Mouse (Mus musculus): ENCODE data around the gene Cap2. TPM values are rescaled to one million over a fixed set of nuclear protein-coding genes. Genes with fewer than 3 reads are reported as not detected.

The Cap2 gene
- polyA plus RNA-seq, 1 experiment, result not detected

GRCm38 (mm10) chr13:46522798-46523197, 21.1 kb downstream of the Cap2 start:
- no peak for TF ChIP-seq GATA1 (IDR thresholded peaks at IDR 0.05; ENCODE audit: low read length)
- TF ChIP-seq TAL1 (IDR thresholded peaks at IDR 0.05; ENCODE audit: low read length), result no peak
- Histone ChIP-seq H3K36me3 (ENCODE audit: control insufficient read depth) (no peaks in the 10 kb centered on the region), H3K9me3 (ENCODE audit: control insufficient read depth, low read length) (no peaks in the 10 kb centered on the region), H3K27me3 (ENCODE audit: control insufficient read depth) (no peaks in the 10 kb centered on the region), H3K4me1 (ENCODE audit: control insufficient read depth) (no peaks in the 10 kb centered on the region), H3K4me3 (replicated peaks) (no peak overlapping the region)

- no peaks in the 10 kb centered on the region for H3K9me3 ChIP-seq (ENCODE audit: control insufficient read depth, low read length)
- no peaks in the 10 kb centered on the region for H3K36me3 ChIP-seq (ENCODE audit: control insufficient read depth)
- no peaks in the 10 kb centered on the region for H3K4me1 ChIP-seq (ENCODE audit: control insufficient read depth)
- TF ChIP-seq TAL1 (IDR thresholded peaks at IDR 0.05; ENCODE audit: low read length) (no peak), GATA1 (IDR thresholded peaks at IDR 0.05; ENCODE audit: low read length) (no peak)
- no peaks in the 10 kb centered on the region for H3K27me3 ChIP-seq (ENCODE audit: control insufficient read depth)
- H3K4me3 ChIP-seq (replicated peaks), result no peak overlapping the region
Observed at GRCm38 (mm10) chr13:46523235-46523634, 21.6 kb downstream of the Cap2 start.

- no peaks in the 10 kb centered on the region for H3K36me3 ChIP-seq (ENCODE audit: control insufficient read depth)
- H3K27me3 ChIP-seq (ENCODE audit: control insufficient read depth), result no peaks in the 10 kb centered on the region
- H3K4me1 ChIP-seq (ENCODE audit: control insufficient read depth), result no peaks in the 10 kb centered on the region
- TF ChIP-seq TAL1 (IDR thresholded peaks at IDR 0.05; ENCODE audit: low read length) (no peak), GATA1 (IDR thresholded peaks at IDR 0.05; ENCODE audit: low read length) (no peak)
- H3K9me3 ChIP-seq (ENCODE audit: control insufficient read depth, low read length), result no peaks in the 10 kb centered on the region
- no peak overlapping the region for H3K4me3 ChIP-seq (replicated peaks)
Observed at GRCm38 (mm10) chr13:46523712-46524111, 22.1 kb downstream of the Cap2 start.

- no peak for TF ChIP-seq GATA1 (IDR thresholded peaks at IDR 0.05; ENCODE audit: low read length)
- no peak for TF ChIP-seq TAL1 (IDR thresholded peaks at IDR 0.05; ENCODE audit: low read length)
- H3K36me3 ChIP-seq (ENCODE audit: control insufficient read depth), result no peaks in the 10 kb centered on the region
- H3K4me3 ChIP-seq (replicated peaks), result no peak overlapping the region
- H3K4me1 ChIP-seq (ENCODE audit: control insufficient read depth), result no peaks in the 10 kb centered on the region
- H3K27me3 ChIP-seq (ENCODE audit: control insufficient read depth), result no peaks in the 10 kb centered on the region
- no peaks in the 10 kb centered on the region for H3K9me3 ChIP-seq (ENCODE audit: control insufficient read depth, low read length)
Observed at GRCm38 (mm10) chr13:46525295-46526255, 23.9 kb downstream of the Cap2 start.

GRCm38 (mm10) chr13:46526645-46527044, 25.0 kb downstream of the Cap2 start:
- H3K36me3 ChIP-seq (ENCODE audit: control insufficient read depth), result no peaks in the 10 kb centered on the region
- no peaks in the 10 kb centered on the region for H3K9me3 ChIP-seq (ENCODE audit: control insufficient read depth, low read length)
- no peak for TF ChIP-seq TAL1 (IDR thresholded peaks at IDR 0.05; ENCODE audit: low read length)
- TF ChIP-seq GATA1 (IDR thresholded peaks at IDR 0.05; ENCODE audit: low read length), result no peak
- no peaks in the 10 kb centered on the region for H3K27me3 ChIP-seq (ENCODE audit: control insufficient read depth)
- H3K4me3 ChIP-seq (replicated peaks), result no peak overlapping the region
- no peaks in the 10 kb centered on the region for H3K4me1 ChIP-seq (ENCODE audit: control insufficient read depth)

- Histone ChIP-seq H3K9me3 (ENCODE audit: control insufficient read depth, low read length) (no peaks in the 10 kb centered on the region), H3K4me3 (replicated peaks) (no peak overlapping the region), H3K4me1 (ENCODE audit: control insufficient read depth) (no peaks in the 10 kb centered on the region), H3K27me3 (ENCODE audit: control insufficient read depth) (no peaks in the 10 kb centered on the region), H3K36me3 (ENCODE audit: control insufficient read depth) (no peaks in the 10 kb centered on the region)
- no peak for TF ChIP-seq GATA1 (IDR thresholded peaks at IDR 0.05; ENCODE audit: low read length)
- TF ChIP-seq TAL1 (IDR thresholded peaks at IDR 0.05; ENCODE audit: low read length), result no peak
Observed at GRCm38 (mm10) chr13:46527340-46527739, 25.7 kb downstream of the Cap2 start.

- no peaks in the 10 kb centered on the region for H3K9me3 ChIP-seq (ENCODE audit: control insufficient read depth, low read length)
- no peak for TF ChIP-seq TAL1 (IDR thresholded peaks at IDR 0.05; ENCODE audit: low read length)
- no peak for TF ChIP-seq GATA1 (IDR thresholded peaks at IDR 0.05; ENCODE audit: low read length)
- H3K27me3 ChIP-seq (ENCODE audit: control insufficient read depth), result no peaks in the 10 kb centered on the region
- no peaks in the 10 kb centered on the region for H3K4me1 ChIP-seq (ENCODE audit: control insufficient read depth)
- H3K4me3 ChIP-seq (replicated peaks), result no peak overlapping the region
- H3K36me3 ChIP-seq (ENCODE audit: control insufficient read depth), result no peaks in the 10 kb centered on the region
Observed at GRCm38 (mm10) chr13:46529037-46529436, 27.4 kb downstream of the Cap2 start.

- Histone ChIP-seq H3K4me3 (replicated peaks) (no peak overlapping the region), H3K36me3 (ENCODE audit: control insufficient read depth) (no peaks in the 10 kb centered on the region), H3K4me1 (ENCODE audit: control insufficient read depth) (no peaks in the 10 kb centered on the region), H3K27me3 (ENCODE audit: control insufficient read depth) (no peaks in the 10 kb centered on the region), H3K9me3 (ENCODE audit: control insufficient read depth, low read length) (no peaks in the 10 kb centered on the region)
- TF ChIP-seq GATA1 (IDR thresholded peaks at IDR 0.05; ENCODE audit: low read length) (no peak), TAL1 (IDR thresholded peaks at IDR 0.05; ENCODE audit: low read length) (no peak)
Observed at GRCm38 (mm10) chr13:46530546-46530945, 28.9 kb downstream of the Cap2 start.

GRCm38 (mm10) chr13:46531676-46532075, 30.0 kb downstream of the Cap2 start:
- H3K4me1 ChIP-seq (ENCODE audit: control insufficient read depth), result no peaks in the 10 kb centered on the region
- H3K27me3 ChIP-seq (ENCODE audit: control insufficient read depth), result no peaks in the 10 kb centered on the region
- TF ChIP-seq TAL1 (IDR thresholded peaks at IDR 0.05; ENCODE audit: low read length), result no peak
- TF ChIP-seq GATA1 (IDR thresholded peaks at IDR 0.05; ENCODE audit: low read length), result no peak
- H3K4me3 ChIP-seq (replicated peaks), result no peak overlapping the region
- H3K9me3 ChIP-seq (ENCODE audit: control insufficient read depth, low read length), result no peaks in the 10 kb centered on the region
- no peaks in the 10 kb centered on the region for H3K36me3 ChIP-seq (ENCODE audit: control insufficient read depth)

Data from erythroblast, embryonic 14.5 days (primary cell).